Mouse (Mus musculus) embryonic fibroblast, embryonic 13.5 days (primary cell): ENCODE results near the gene Fars2.
A peak's percentile ranks its signal among the peaks of the same experiment; 100 is the strongest.

ENCODE experiments used
- CTCF ChIP-seq: IDR thresholded peaks from 2 replicates; pipeline ENCODE4 v1.5.1; 2011; ENCODE audit warnings: mild to moderate bottlenecking, control low read depth, low read length, moderate library complexity, borderline replicate concordance; ENCODE audit not compliant: insufficient read depth
- POLR2A ChIP-seq: IDR thresholded peaks from 2 replicates; pipeline ENCODE4 v1.6.1; 2011; ENCODE audit warnings: low read depth, mild to moderate bottlenecking, control low read depth, low read length, moderate library complexity

DNA sequence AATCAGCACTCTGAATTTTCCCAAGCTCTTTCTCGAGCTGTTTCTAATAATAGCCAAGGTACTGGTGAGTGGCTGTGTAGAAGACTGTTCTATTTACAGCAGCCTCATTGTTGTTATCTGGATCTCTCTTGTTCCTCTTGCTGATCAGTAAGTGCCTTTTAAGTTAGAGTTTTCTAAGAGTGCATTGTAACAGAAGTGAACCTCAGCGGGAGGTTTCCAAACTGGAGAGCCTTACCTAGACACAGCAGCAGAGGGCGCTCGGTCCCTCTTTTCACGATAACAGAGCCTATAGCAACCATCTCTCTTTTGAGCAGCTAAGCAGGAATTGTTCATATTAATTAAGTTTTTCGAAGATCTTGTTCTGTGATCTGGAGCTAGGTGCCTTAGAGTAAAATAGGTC lies 164.8 kb downstream of the Fars2 start:
- no peak for TF ChIP-seq POLR2A
- peak; percentile 38; the same call in 1 of the 2 replicates for TF ChIP-seq CTCF
